Mouse (Mus musculus) heart, adult 2 months (tissue): ENCODE results near the gene Nckap5.

Source experiments
- CTCF ChIP-seq: fragments of 200-600 bp; IDR thresholded peaks from 2 replicates; pipeline ENCODE4 v1.8.1; 2022; ENCODE audit warnings: antibody characterized with exemption, mild to moderate bottlenecking, moderate library complexity
- POLR2A ChIP-seq: fragments of 200-500 bp; IDR thresholded peaks from 2 replicates; pipeline ENCODE4 v1.6.1; 2011; ENCODE audit warnings: mild to moderate bottlenecking, low read depth, low read length, control low read depth; ENCODE audit not compliant: insufficient read depth

DNA sequence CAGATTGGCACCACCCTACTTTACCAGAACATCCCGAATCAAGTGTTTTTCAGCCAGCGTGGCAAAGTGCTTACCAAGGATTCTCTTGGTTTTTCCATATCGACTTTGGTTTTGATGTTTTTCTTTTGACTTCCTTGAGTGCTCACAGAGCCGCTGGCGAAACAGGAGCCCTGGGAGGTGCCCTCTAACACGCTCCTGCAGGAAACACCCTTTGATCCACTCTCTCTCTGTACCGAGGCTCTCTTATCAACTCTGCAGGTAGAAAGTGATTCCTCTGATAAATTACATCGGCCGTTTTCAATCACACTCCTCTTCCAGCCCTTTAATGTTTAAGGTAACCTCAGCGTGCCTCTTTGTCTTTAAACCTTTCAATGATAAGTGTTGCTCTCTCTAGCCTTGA lies 807.6 kb downstream of the Nckap5 start:
- TF ChIP-seq POLR2A: no peak
- no peak for TF ChIP-seq CTCF
